Mouse (Mus musculus): Measurements from ENCODE around the gene Cbs. TPM values are rescaled to one million over a fixed set of nuclear protein-coding genes. Genes with fewer than 3 reads are reported as not detected.

The Cbs gene
- total and polyA plus RNA-seq, 2 experiments from 2014 or later, result 25.8 to 38.8 TPM

DNA sequence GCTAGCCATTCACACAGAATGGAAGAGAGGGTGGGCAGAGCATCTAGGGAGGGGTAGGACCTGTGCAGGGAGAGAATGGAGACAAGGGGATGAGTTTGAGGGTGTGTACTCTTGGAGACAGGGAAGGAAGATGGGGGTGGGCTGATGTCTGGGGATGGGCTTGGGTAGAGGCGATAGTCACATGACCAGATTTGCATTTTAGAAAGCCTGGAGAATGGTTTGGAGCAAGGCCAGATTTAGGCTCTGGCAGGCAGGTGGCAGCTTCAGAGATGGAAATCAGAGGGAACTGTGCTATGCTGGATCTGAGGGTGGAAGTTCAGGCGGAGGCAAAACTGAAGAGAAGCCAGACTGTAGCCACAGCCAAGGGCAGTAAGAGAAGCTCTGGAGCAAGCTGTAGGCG, 56.7 kb downstream of the Cbs start:
- Histone ChIP-seq H3K27me3 (ENCODE audit: insufficient read depth, low read length) (no peaks in the 10 kb centered on the region), H3K9me3 (ENCODE audit: low read length) (no peaks in the 10 kb centered on the region), H3K36me3 (ENCODE audit: insufficient read depth, low read length) (no peaks in the 10 kb centered on the region), H3K9ac (replicated peaks; ENCODE audit: low read length) (no peak overlapping the region), H3K27ac (0 out of 2 replicates have a peak overlapping the region, but pooled peaks have one; percentile 36), H3K4me3 (ENCODE audit: low read length) (no peak overlapping the region), H3K4me2 (ENCODE audit: low read depth, low read length) (no peak overlapping the region), H3K4me1 (ENCODE audit: insufficient read depth, low read length) (peaks cover 7% of the 10 kb centered on the region; the same call in 1 of the 2 replicates)
- TF ChIP-seq CTCF (IDR thresholded peaks at IDR 0.05; ENCODE audit: low read depth), result no peak
- DNase-seq (ENCODE audit: low spot score) (peak; percentile 73), ATAC-seq (peak; percentile 61)
- WGBS, result 31% methylated on average over 3 of the region's 3 CpGs

DNA sequence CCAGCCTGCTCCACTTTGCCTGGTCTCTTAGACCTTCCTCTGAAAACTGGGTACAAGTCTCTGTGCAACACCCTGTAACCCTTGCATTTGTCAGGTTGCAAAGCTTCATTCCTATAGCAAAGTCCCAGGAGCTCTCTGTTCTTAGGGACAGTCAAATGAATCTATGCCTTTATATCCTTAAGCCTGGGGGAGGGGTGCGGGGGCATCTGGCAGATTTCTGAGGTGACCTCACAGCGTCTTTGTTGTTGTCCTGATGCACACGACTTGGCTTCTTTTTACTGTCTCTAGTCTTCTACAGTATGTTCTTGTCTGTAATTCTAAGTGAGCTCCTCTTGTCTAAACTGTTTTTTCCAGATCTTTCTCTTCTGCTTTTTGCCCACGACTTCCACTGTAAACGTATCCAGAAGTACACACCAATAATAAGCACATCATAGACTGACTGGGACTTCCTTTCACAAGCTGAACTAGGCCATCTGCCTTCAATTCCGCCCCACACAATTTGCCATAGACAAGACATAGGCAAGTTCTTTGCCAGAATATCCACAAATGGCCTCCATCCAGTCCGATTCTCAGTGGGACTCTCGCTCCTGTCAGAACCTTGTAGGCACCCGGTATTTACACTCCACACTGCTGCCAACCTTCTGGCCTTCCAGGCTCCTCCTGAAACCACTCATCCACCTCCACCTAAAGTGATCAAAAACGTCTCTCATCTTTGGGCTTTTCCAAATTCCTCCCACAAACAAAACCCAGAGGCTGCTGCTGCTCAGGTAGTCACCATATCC, 60.5 kb downstream of the Cbs start:
- no peaks in the 10 kb centered on the region for H3K9me3 ChIP-seq (ENCODE audit: low read length)
- ATAC-seq, result no peak
- no peak for TF ChIP-seq CTCF (IDR thresholded peaks at IDR 0.05; ENCODE audit: low read depth)
- H3K4me1 ChIP-seq (ENCODE audit: insufficient read depth, low read length), result peaks cover 7% of the 10 kb centered on the region; the same call in 1 of the 2 replicates
- no peaks in the 10 kb centered on the region for H3K27me3 ChIP-seq (ENCODE audit: insufficient read depth, low read length)
- H3K4me3 ChIP-seq (ENCODE audit: low read length), result no peak overlapping the region
- H3K27ac ChIP-seq, result peak overlapping the region; percentile 45
- no peak overlapping the region for H3K9ac ChIP-seq (replicated peaks; ENCODE audit: low read length)
- DNase-seq (ENCODE audit: low spot score), result peak; percentile 36
- no peak overlapping the region for H3K4me2 ChIP-seq (ENCODE audit: low read depth, low read length)
- WGBS, result 73% methylated on average over 10 of the region's 10 CpGs
- no peaks in the 10 kb centered on the region for H3K36me3 ChIP-seq (ENCODE audit: insufficient read depth, low read length)

DNA sequence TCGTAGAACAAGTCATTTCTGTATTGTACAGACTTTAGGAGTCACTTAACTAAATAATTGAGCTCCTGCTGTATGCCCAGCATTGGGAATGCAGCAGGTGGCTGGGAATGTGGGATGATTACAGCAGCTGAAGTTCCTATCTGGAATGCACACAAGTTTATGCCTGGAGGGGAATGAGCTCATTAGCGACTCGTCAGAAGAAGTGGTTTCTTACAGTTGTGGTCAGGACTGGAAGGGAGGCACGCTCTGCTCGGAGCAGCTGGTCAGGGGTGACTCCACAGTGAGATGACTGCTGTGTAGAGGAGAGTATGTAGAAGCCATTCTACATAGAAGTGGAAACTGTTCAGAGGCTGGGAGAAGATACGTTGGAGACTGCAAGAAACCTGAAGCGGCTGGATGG, 62.4 kb downstream of the Cbs start:
- no peak overlapping the region for H3K27ac ChIP-seq

DNA sequence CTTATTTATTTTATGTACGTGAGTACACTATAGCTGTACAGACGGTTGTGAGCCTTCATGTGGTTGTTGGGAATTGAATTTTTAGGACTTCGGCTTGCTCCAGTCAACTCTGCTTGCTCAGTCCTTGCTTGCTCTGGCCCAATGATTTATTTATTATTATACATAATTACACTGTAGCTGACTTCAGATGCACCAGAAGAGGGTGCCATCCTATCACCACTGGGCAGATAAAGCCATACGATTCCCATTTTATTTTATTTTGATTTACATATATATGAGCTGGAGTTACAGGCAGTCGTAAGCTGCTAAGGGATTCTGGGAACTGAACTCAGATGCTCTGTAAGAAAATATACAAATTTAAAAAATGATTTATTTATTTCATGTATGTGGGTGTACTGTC, 65.3 kb downstream of the Cbs start:
- TF ChIP-seq CTCF (IDR thresholded peaks at IDR 0.05; ENCODE audit: low read depth), result peak; percentile 45
- no peak overlapping the region for H3K4me2 ChIP-seq (ENCODE audit: low read depth, low read length)
- peaks cover 15% of the 10 kb centered on the region for H3K4me1 ChIP-seq (ENCODE audit: insufficient read depth, low read length)
- no peak overlapping the region for H3K27ac ChIP-seq
- H3K9me3 ChIP-seq (ENCODE audit: low read length), result no peaks in the 10 kb centered on the region
- DNase-seq (ENCODE audit: low spot score) (no peak), ATAC-seq (no peak)
- WGBS, result 77% methylated on average over 5 of the region's 5 CpGs
- H3K36me3 ChIP-seq (ENCODE audit: insufficient read depth, low read length), result no peaks in the 10 kb centered on the region
- no peaks in the 10 kb centered on the region for H3K27me3 ChIP-seq (ENCODE audit: insufficient read depth, low read length)
- no peak overlapping the region for H3K9ac ChIP-seq (replicated peaks; ENCODE audit: low read length)
- H3K4me3 ChIP-seq (ENCODE audit: low read length), result no peak overlapping the region

More for the DNA sequence above, 62.4 kb downstream of the Cbs start:
- WGBS, result 80% methylated on average over 7 of the region's 7 CpGs
- DNase-seq (ENCODE audit: low spot score) (no peak), ATAC-seq (no peak)
- Histone ChIP-seq H3K9me3 (ENCODE audit: low read length) (no peaks in the 10 kb centered on the region), H3K36me3 (ENCODE audit: insufficient read depth, low read length) (no peaks in the 10 kb centered on the region), H3K4me2 (ENCODE audit: low read depth, low read length) (no peak overlapping the region), H3K4me1 (ENCODE audit: insufficient read depth, low read length) (no peaks in the 10 kb centered on the region), H3K4me3 (ENCODE audit: low read length) (no peak overlapping the region), H3K9ac (replicated peaks; ENCODE audit: low read length) (no peak overlapping the region), H3K27me3 (ENCODE audit: insufficient read depth, low read length) (no peaks in the 10 kb centered on the region)
- no peak for TF ChIP-seq CTCF (IDR thresholded peaks at IDR 0.05; ENCODE audit: low read depth)

DNA sequence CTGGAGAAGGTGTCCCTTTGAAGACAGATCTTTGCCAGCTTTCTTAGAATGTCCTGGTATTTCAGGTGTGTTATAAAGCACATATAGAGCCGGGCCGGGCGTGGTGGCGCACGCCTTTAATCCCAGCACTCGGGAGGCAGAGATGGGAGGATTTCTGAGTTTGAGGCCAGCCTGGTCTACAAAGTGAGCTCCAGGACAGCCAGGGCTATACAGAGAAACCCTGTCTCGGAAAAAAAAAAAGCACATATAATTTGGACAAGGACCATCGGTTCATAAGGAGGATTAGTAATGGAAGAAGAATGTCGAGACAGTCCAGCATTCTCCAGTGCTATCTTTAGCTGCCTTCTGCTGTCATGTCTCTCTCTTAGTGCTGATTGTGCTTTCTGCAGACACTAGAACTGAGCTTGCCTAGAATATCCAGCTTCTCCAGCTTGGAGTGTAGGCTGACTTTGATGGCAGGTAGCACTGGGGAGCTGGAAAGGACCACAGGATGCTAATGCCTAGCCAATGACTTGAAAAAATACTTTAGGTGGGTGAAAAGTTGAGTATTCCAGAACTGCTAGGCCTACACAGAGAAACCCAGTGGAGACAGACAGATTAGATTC, 66.6 kb downstream of the Cbs start:
- no peak overlapping the region for H3K4me3 ChIP-seq (ENCODE audit: low read length)
- H3K9me3 ChIP-seq (ENCODE audit: low read length), result no peaks in the 10 kb centered on the region
- TF ChIP-seq CTCF (IDR thresholded peaks at IDR 0.05; ENCODE audit: low read depth), result no peak
- no peak; the same call in 1 of the 2 replicates for ATAC-seq
- no peak overlapping the region for H3K9ac ChIP-seq (replicated peaks; ENCODE audit: low read length)
- peak; percentile 34 for DNase-seq (ENCODE audit: low spot score)
- no peak overlapping the region for H3K4me2 ChIP-seq (ENCODE audit: low read depth, low read length)
- no peaks in the 10 kb centered on the region for H3K27me3 ChIP-seq (ENCODE audit: insufficient read depth, low read length)
- H3K4me1 ChIP-seq (ENCODE audit: insufficient read depth, low read length), result peaks cover 22% of the 10 kb centered on the region
- WGBS, result 89% methylated on average over 9 of the region's 9 CpGs
- no peak overlapping the region for H3K27ac ChIP-seq
- no peaks in the 10 kb centered on the region for H3K36me3 ChIP-seq (ENCODE audit: insufficient read depth, low read length)

DNA sequence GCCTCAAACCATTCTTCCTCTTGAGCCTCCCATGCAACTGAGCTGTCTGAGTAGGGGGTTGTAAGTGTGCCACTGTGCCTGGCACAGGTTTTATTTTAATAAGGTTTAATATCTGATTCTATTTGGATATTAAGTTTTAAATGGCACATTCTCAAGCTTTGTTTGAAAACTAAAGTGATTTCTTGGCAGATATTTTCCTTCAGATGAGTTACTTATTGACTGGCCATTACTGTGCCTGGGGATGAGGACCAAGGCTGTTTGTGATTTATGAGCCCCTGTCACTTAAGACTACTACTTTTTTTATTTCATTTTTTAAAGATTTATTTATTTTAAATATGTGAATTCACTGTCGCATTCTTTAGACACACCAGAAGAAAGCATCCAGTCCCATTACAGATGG, 67.3 kb downstream of the Cbs start:
- Histone ChIP-seq H3K9me3 (ENCODE audit: low read length) (no peaks in the 10 kb centered on the region), H3K4me3 (ENCODE audit: low read length) (no peak overlapping the region), H3K4me1 (ENCODE audit: insufficient read depth, low read length) (peaks cover 22% of the 10 kb centered on the region), H3K4me2 (ENCODE audit: low read depth, low read length) (no peak overlapping the region), H3K36me3 (ENCODE audit: insufficient read depth, low read length) (no peaks in the 10 kb centered on the region), H3K9ac (replicated peaks; ENCODE audit: low read length) (no peak overlapping the region), H3K27me3 (ENCODE audit: insufficient read depth, low read length) (no peaks in the 10 kb centered on the region), H3K27ac (no peak overlapping the region)
- 100% methylated on average over 1 of the region's 1 CpGs for WGBS
- DNase-seq (ENCODE audit: low spot score) (no peak), ATAC-seq (no peak)
- no peak for TF ChIP-seq CTCF (IDR thresholded peaks at IDR 0.05; ENCODE audit: low read depth)

DNA sequence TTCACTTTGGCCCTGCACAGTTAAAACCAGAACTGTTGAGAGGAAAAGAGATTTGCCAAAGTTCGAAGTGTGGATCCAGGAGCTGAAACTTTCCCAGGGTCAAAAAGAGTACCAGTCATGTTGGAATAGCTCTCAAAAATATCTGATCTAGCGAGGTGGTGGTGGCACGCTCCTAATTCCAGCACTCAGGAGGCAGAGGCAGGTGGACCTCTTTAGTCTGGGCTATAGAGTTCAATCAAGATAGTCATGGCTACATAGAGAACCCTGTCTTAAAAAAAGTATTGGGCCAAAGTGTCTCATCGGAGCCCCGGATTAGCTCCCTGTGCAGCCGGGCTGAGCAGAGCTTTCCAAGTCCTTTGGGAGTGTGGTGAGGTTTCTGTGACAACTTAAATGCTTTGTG, 70.8 kb downstream of the Cbs start:
- Histone ChIP-seq H3K4me3 (ENCODE audit: low read length) (peak overlapping the region; percentile 87), H3K9ac (replicated peaks; ENCODE audit: low read length) (peak overlapping the region; percentile 96), H3K4me2 (ENCODE audit: low read depth, low read length) (peak overlapping the region; percentile 80), H3K27ac (no peak overlapping the region), H3K27me3 (ENCODE audit: insufficient read depth, low read length) (no peaks in the 10 kb centered on the region), H3K9me3 (ENCODE audit: low read length) (no peaks in the 10 kb centered on the region), H3K36me3 (ENCODE audit: insufficient read depth, low read length) (no peaks in the 10 kb centered on the region), H3K4me1 (ENCODE audit: insufficient read depth, low read length) (peaks cover 28% of the 10 kb centered on the region)
- WGBS, result 46% methylated on average over 6 of the region's 6 CpGs
- DNase-seq (ENCODE audit: low spot score), result no peak
- TF ChIP-seq CTCF (IDR thresholded peaks at IDR 0.05; ENCODE audit: low read depth), result no peak
- no peak for ATAC-seq
